Mouse (Mus musculus) MEL (cell line): Measurements from ENCODE around the gene Celsr1.

Experiments used
- POLR2A ChIP-seq, 2 experiments: IDR thresholded peaks; 2 replicates each; pipeline ENCODE4 v1.6.1; 2011 to 2012; ENCODE audit warnings: low read length in 2 of 2, mild to moderate bottlenecking in 2 of 2, control low read depth in 1 of 2, improper control_type of control experiment in 1 of 2, low read depth in 1 of 2, moderate library complexity in 1 of 2; ENCODE audit not compliant: control insufficient read depth in 1 of 2, insufficient read depth in 1 of 2, poor library complexity in 1 of 2
- POLR2AphosphoS5 ChIP-seq: IDR thresholded peaks from 2 replicates; pipeline ENCODE4 v1.6.1; 2012; ENCODE audit warnings: low read depth, borderline replicate concordance, mild to moderate bottlenecking, inconsistent platforms, low read length, moderate library complexity, mixed read lengths

GRCm38 (mm10) chr15:85993931-85994583 is 39.5 kb downstream of the Celsr1 start:
- no peak for TF ChIP-seq POLR2AphosphoS5
- no peak for TF ChIP-seq POLR2A (IDR thresholded peaks at IDR 0.05; ENCODE audit: control insufficient read depth in 1 of 2, insufficient read depth in 1 of 2, low read depth in 1 of 2, low read length in 2 of 2, poor library complexity in 1 of 2)
